Mouse (Mus musculus): Measurements from ENCODE around the gene Calcoco2. TPM values are rescaled to one million over a fixed set of nuclear protein-coding genes. Genes with fewer than 3 reads are reported as not detected.
A peak's percentile ranks its signal among the peaks of the same experiment; 100 is the strongest.
"Not testable (repeated sequence)": the region's sequence is repeated elsewhere in the genome, so short reads cannot be mapped to it uniquely, and the experiment has no call there.

The Calcoco2 gene
- polyA plus RNA-seq, 1 experiment from 2014 or later: 0.17 TPM

GRCm38 (mm10) chr11:96124052-96124914, 12.5 kb upstream of the Calcoco2 start:
- Histone ChIP-seq H3K36me3 (ENCODE audit: control insufficient read depth, insufficient read depth, low read length) (no peaks in the 10 kb centered on the region), H3K4me1 (replicated peaks; ENCODE audit: control insufficient read depth, insufficient read depth, low read length) (peaks cover 5% of the 10 kb centered on the region; the same call in 1 of the 2 replicates), H3K9ac (ENCODE audit: low read depth, low read length) (no peak overlapping the region), H3K9me3 (ENCODE audit: control insufficient read depth, low read length) (no peaks in the 10 kb centered on the region), H3K4me2 (replicated peaks; ENCODE audit: low read depth, low read length) (peak overlapping the region; percentile 68), H3K4me3 (ENCODE audit: low read depth, low read length) (peak overlapping the region; percentile 30), H3K27me3 (ENCODE audit: control insufficient read depth, insufficient read depth, low read length) (peaks cover 32% of the 10 kb centered on the region), H3K27ac (ENCODE audit: low read depth, low read length) (no peak overlapping the region)
- 2% methylated on average over 42 of the region's 45 CpGs for WGBS
- no peak for ATAC-seq (ENCODE audit: low FRiP score)
- peak; percentile 50 for DNase-seq (ENCODE audit: low spot score)

GRCm38 (mm10) chr11:96122806-96123205, 11.0 kb upstream of the Calcoco2 start:
- H3K4me2 ChIP-seq (replicated peaks; ENCODE audit: low read depth, low read length); H3K27ac ChIP-seq (ENCODE audit: low read depth, low read length); H3K4me3 ChIP-seq (ENCODE audit: low read depth, low read length); H3K36me3 ChIP-seq (ENCODE audit: control insufficient read depth, insufficient read depth, low read length); H3K9me3 ChIP-seq (ENCODE audit: control insufficient read depth, low read length); DNase-seq (ENCODE audit: low spot score); ATAC-seq (ENCODE audit: low FRiP score); H3K9ac ChIP-seq (ENCODE audit: low read depth, low read length); H3K4me1 ChIP-seq (replicated peaks; ENCODE audit: control insufficient read depth, insufficient read depth, low read length): not testable (repeated sequence)
- WGBS: 75% methylated on average over 4 of the region's 4 CpGs
- H3K27me3 ChIP-seq (ENCODE audit: control insufficient read depth, insufficient read depth, low read length): peaks cover 32% of the 10 kb centered on the region

GRCm38 (mm10) chr11:96119401-96119800, 7.6 kb upstream of the Calcoco2 start:
- DNase-seq (ENCODE audit: low spot score) (no peak), ATAC-seq (ENCODE audit: low FRiP score) (no peak)
- H3K4me3 ChIP-seq (ENCODE audit: low read depth, low read length): no peak overlapping the region
- 70% methylated on average over 3 of the region's 3 CpGs for WGBS
- no peak overlapping the region for H3K4me2 ChIP-seq (replicated peaks; ENCODE audit: low read depth, low read length)
- peaks cover 17% of the 10 kb centered on the region for H3K27me3 ChIP-seq (ENCODE audit: control insufficient read depth, insufficient read depth, low read length)
- peaks cover 3% of the 10 kb centered on the region; the same call in 1 of the 2 replicates for H3K4me1 ChIP-seq (replicated peaks; ENCODE audit: control insufficient read depth, insufficient read depth, low read length)
- no peaks in the 10 kb centered on the region for H3K36me3 ChIP-seq (ENCODE audit: control insufficient read depth, insufficient read depth, low read length)
- H3K9me3 ChIP-seq (ENCODE audit: control insufficient read depth, low read length): no peaks in the 10 kb centered on the region
- no peak overlapping the region for H3K27ac ChIP-seq (ENCODE audit: low read depth, low read length)
- H3K9ac ChIP-seq (ENCODE audit: low read depth, low read length): no peak overlapping the region

- not testable (repeated sequence) for H3K36me3 ChIP-seq (ENCODE audit: control insufficient read depth, insufficient read depth, low read length); H3K27me3 ChIP-seq (ENCODE audit: control insufficient read depth, insufficient read depth, low read length); H3K27ac ChIP-seq (ENCODE audit: low read depth, low read length); H3K9ac ChIP-seq (ENCODE audit: low read depth, low read length); ATAC-seq (ENCODE audit: low FRiP score); H3K4me1 ChIP-seq (replicated peaks; ENCODE audit: control insufficient read depth, insufficient read depth, low read length); DNase-seq (ENCODE audit: low spot score); H3K9me3 ChIP-seq (ENCODE audit: control insufficient read depth, low read length); H3K4me3 ChIP-seq (ENCODE audit: low read depth, low read length); H3K4me2 ChIP-seq (replicated peaks; ENCODE audit: low read depth, low read length)
- WGBS: 81% methylated on average over 3 of the region's 3 CpGs
Observed at GRCm38 (mm10) chr11:96116925-96117324, 5.2 kb upstream of the Calcoco2 start.

GRCm38 (mm10) chr11:96116116-96116515, 4.4 kb upstream of the Calcoco2 start:
- Histone ChIP-seq H3K9ac (ENCODE audit: low read depth, low read length) (no peak overlapping the region), H3K9me3 (ENCODE audit: control insufficient read depth, low read length) (no peaks in the 10 kb centered on the region), H3K4me3 (ENCODE audit: low read depth, low read length) (no peak overlapping the region), H3K4me1 (replicated peaks; ENCODE audit: control insufficient read depth, insufficient read depth, low read length) (no peaks in the 10 kb centered on the region), H3K36me3 (ENCODE audit: control insufficient read depth, insufficient read depth, low read length) (no peaks in the 10 kb centered on the region), H3K27ac (ENCODE audit: low read depth, low read length) (no peak overlapping the region), H3K4me2 (replicated peaks; ENCODE audit: low read depth, low read length) (no peak overlapping the region), H3K27me3 (ENCODE audit: control insufficient read depth, insufficient read depth, low read length) (no peaks in the 10 kb centered on the region)
- 88% methylated on average over 3 of the region's 3 CpGs for WGBS
- ATAC-seq (ENCODE audit: low FRiP score) (no peak), DNase-seq (ENCODE audit: low spot score) (no peak)

- DNase-seq (ENCODE audit: low spot score): no peak
- H3K27ac ChIP-seq (ENCODE audit: low read depth, low read length): no peak overlapping the region
Observed at GRCm38 (mm10) chr11:96115416-96115815, 3.7 kb upstream of the Calcoco2 start.

GRCm38 (mm10) chr11:96114077-96114476, 2.3 kb upstream of the Calcoco2 start:
- H3K27me3 ChIP-seq (ENCODE audit: control insufficient read depth, insufficient read depth, low read length): no peaks in the 10 kb centered on the region
- DNase-seq (ENCODE audit: low spot score): no peak
- no peak overlapping the region for H3K4me3 ChIP-seq (ENCODE audit: low read depth, low read length)
- H3K36me3 ChIP-seq (ENCODE audit: control insufficient read depth, insufficient read depth, low read length): no peaks in the 10 kb centered on the region
- no peak overlapping the region for H3K4me2 ChIP-seq (replicated peaks; ENCODE audit: low read depth, low read length)
- 62% methylated on average over 2 of the region's 2 CpGs for WGBS
- no peaks in the 10 kb centered on the region for H3K9me3 ChIP-seq (ENCODE audit: control insufficient read depth, low read length)
- no peak for ATAC-seq (ENCODE audit: low FRiP score)
- H3K9ac ChIP-seq (ENCODE audit: low read depth, low read length): no peak overlapping the region
- H3K4me1 ChIP-seq (replicated peaks; ENCODE audit: control insufficient read depth, insufficient read depth, low read length): no peaks in the 10 kb centered on the region
- H3K27ac ChIP-seq (ENCODE audit: low read depth, low read length): no peak overlapping the region

More at GRCm38 (mm10) chr11:96115416-96115815, 3.7 kb upstream of the Calcoco2 start:
- H3K9me3 ChIP-seq (ENCODE audit: control insufficient read depth, low read length): no peaks in the 10 kb centered on the region
- ATAC-seq (ENCODE audit: low FRiP score): no peak
- WGBS: 90% methylated on average over 6 of the region's 6 CpGs
- no peak overlapping the region for H3K4me3 ChIP-seq (ENCODE audit: low read depth, low read length)
- no peak overlapping the region for H3K9ac ChIP-seq (ENCODE audit: low read depth, low read length)
- no peaks in the 10 kb centered on the region for H3K36me3 ChIP-seq (ENCODE audit: control insufficient read depth, insufficient read depth, low read length)
- no peaks in the 10 kb centered on the region for H3K27me3 ChIP-seq (ENCODE audit: control insufficient read depth, insufficient read depth, low read length)
- H3K4me2 ChIP-seq (replicated peaks; ENCODE audit: low read depth, low read length): no peak overlapping the region
- no peaks in the 10 kb centered on the region for H3K4me1 ChIP-seq (replicated peaks; ENCODE audit: control insufficient read depth, insufficient read depth, low read length)

- 65% methylated on average over 2 of the region's 2 CpGs for WGBS
- H3K36me3 ChIP-seq (ENCODE audit: control insufficient read depth, insufficient read depth, low read length); H3K9me3 ChIP-seq (ENCODE audit: control insufficient read depth, low read length); H3K4me1 ChIP-seq (replicated peaks; ENCODE audit: control insufficient read depth, insufficient read depth, low read length); DNase-seq (ENCODE audit: low spot score); H3K27me3 ChIP-seq (ENCODE audit: control insufficient read depth, insufficient read depth, low read length); H3K9ac ChIP-seq (ENCODE audit: low read depth, low read length); ATAC-seq (ENCODE audit: low FRiP score); H3K27ac ChIP-seq (ENCODE audit: low read depth, low read length); H3K4me3 ChIP-seq (ENCODE audit: low read depth, low read length); H3K4me2 ChIP-seq (replicated peaks; ENCODE audit: low read depth, low read length): not testable (repeated sequence)
Observed at GRCm38 (mm10) chr11:96110950-96111349, 814 bp downstream of the Calcoco2 start.

GRCm38 (mm10) chr11:96108376-96108775, 3.4 kb downstream of the Calcoco2 start:
- no peaks in the 10 kb centered on the region for H3K9me3 ChIP-seq (ENCODE audit: control insufficient read depth, low read length)
- H3K4me1 ChIP-seq (replicated peaks; ENCODE audit: control insufficient read depth, insufficient read depth, low read length): no peaks in the 10 kb centered on the region
- H3K36me3 ChIP-seq (ENCODE audit: control insufficient read depth, insufficient read depth, low read length): no peaks in the 10 kb centered on the region
- no peaks in the 10 kb centered on the region for H3K27me3 ChIP-seq (ENCODE audit: control insufficient read depth, insufficient read depth, low read length)
- no peak overlapping the region for H3K4me3 ChIP-seq (ENCODE audit: low read depth, low read length)
- H3K9ac ChIP-seq (ENCODE audit: low read depth, low read length): no peak overlapping the region
- WGBS: 100% methylated on average over 1 of the region's 1 CpGs
- ATAC-seq (ENCODE audit: low FRiP score): no peak
- no peak for DNase-seq (ENCODE audit: low spot score)
- H3K4me2 ChIP-seq (replicated peaks; ENCODE audit: low read depth, low read length): no peak overlapping the region
- no peak overlapping the region for H3K27ac ChIP-seq (ENCODE audit: low read depth, low read length)
